Mouse (Mus musculus) MEL (cell line): Measurements from ENCODE around the gene Hnrnpf. TPM values are rescaled to one million over a fixed set of nuclear protein-coding genes. Genes with fewer than 3 reads are reported as not detected.

Source experiments
- DNase-seq: peaks from one replicate; pipeline ENCODE4 v3.0.0; 2011; ENCODE audit warnings: low read depth, low spot score
- H3K27ac ChIP-seq: 2 replicates; pipeline ENCODE4 v1.5.1; 2012; ENCODE audit warnings: low read depth, mild to moderate bottlenecking, control low read depth, low read length, moderate library complexity; ENCODE audit not compliant: control insufficient read depth
- H3K27me3 ChIP-seq, 2 experiments: fragments of 150-350 bp in 1 of 2; sonication (generic) in 1 of 2; 2 replicates each; pipeline ENCODE4 v1.6.1; 2012; ENCODE audit warnings: low read length in 2 of 2, mild to moderate bottlenecking in 2 of 2, improper control_type of control experiment in 1 of 2, moderate library complexity in 1 of 2; ENCODE audit not compliant: insufficient read depth in 2 of 2, control insufficient read depth in 1 of 2
- H3K36me3 ChIP-seq, 2 experiments: 2 replicates each; pipeline ENCODE4 v1.6.1; 2012 to 2014; ENCODE audit warnings: low read length in 2 of 2, improper control_type of control experiment in 1 of 2, inconsistent platforms in 1 of 2, mild to moderate bottlenecking in 1 of 2; ENCODE audit not compliant: insufficient read depth in 2 of 2, control insufficient read depth in 1 of 2
- H3K4me1 ChIP-seq, 2 experiments: fragments of 150-350 bp in 1 of 2; sonication (generic) in 1 of 2; 2 replicates each; pipeline ENCODE4 v1.6.1; 2012; ENCODE audit warnings: low read length in 2 of 2, improper control_type of control experiment in 1 of 2, mild to moderate bottlenecking in 1 of 2; ENCODE audit not compliant: insufficient read depth in 2 of 2, control insufficient read depth in 1 of 2
- H3K4me3 ChIP-seq, 2 experiments: fragments of 150-350 bp in 1 of 2; sonication (generic) in 1 of 2; 2 replicates each; pipeline ENCODE4 v1.5.1; 2012; ENCODE audit warnings: low read depth in 2 of 2, low read length in 2 of 2, mild to moderate bottlenecking in 2 of 2, moderate library complexity in 2 of 2, control low read depth in 1 of 2, improper control_type of control experiment in 1 of 2; ENCODE audit not compliant: control insufficient read depth in 1 of 2, insufficient read depth in 1 of 2
- H3K79me2 ChIP-seq: 2 replicates; pipeline ENCODE4 v1.6.1; 2012; ENCODE audit warnings: mild to moderate bottlenecking, low read length, moderate library complexity; ENCODE audit not compliant: control insufficient read depth, poor library complexity, insufficient read depth
- H3K9ac ChIP-seq: 2 replicates; pipeline ENCODE4 v1.6.1; 2012; ENCODE audit warnings: low read depth, mild to moderate bottlenecking, control low read depth, low read length, moderate library complexity; ENCODE audit not compliant: control insufficient read depth, poor library complexity, severe bottlenecking
- H3K9me3 ChIP-seq: fragments of 150-350 bp; sonication (generic); replicated peaks from 2 replicates; pipeline ENCODE4 v1.6.1; 2012; ENCODE audit warnings: mild to moderate bottlenecking, low read length, improper control_type of control experiment, moderate library complexity; ENCODE audit not compliant: insufficient read depth
- CHD2 ChIP-seq: IDR thresholded peaks from 2 replicates; pipeline ENCODE4 v1.6.1; 2011; ENCODE audit warnings: low read length, improper control_type of control experiment
- CTCF ChIP-seq, 3 experiments: IDR thresholded peaks in 2 of 3; conservative IDR thresholded peaks in 1 of 3; 2 replicates each; pipeline ENCODE4 v1.5.1; 2011 to 2012; ENCODE audit warnings: low read length in 3 of 3, low read depth in 2 of 3, mild to moderate bottlenecking in 2 of 3, improper control_type of control experiment in 1 of 3, inconsistent platforms in 1 of 3, mixed read lengths in 1 of 3, moderate library complexity in 1 of 3; ENCODE audit not compliant: control insufficient read depth in 1 of 3, insufficient read depth in 1 of 3, poor library complexity in 1 of 3, severe bottlenecking in 1 of 3
- GATA1 ChIP-seq: IDR thresholded peaks from 2 replicates; pipeline ENCODE4 v1.6.1; 2011; ENCODE audit warnings: low read depth, low read length, improper control_type of control experiment
- JUND ChIP-seq: IDR thresholded peaks from 2 replicates; pipeline ENCODE4 v1.6.1; 2011; ENCODE audit warnings: low read depth, mild to moderate bottlenecking, improper control_type of control experiment, low read length
- KAT2A ChIP-seq: conservative IDR thresholded peaks from 2 replicates; pipeline ENCODE4 v1.6.1; 2012; ENCODE audit warnings: low read depth, low read length, improper control_type of control experiment, inconsistent platforms
- MEF2A ChIP-seq: IDR thresholded peaks from 2 replicates; pipeline ENCODE4 v1.6.1; 2014; ENCODE audit warnings: low read depth, mild to moderate bottlenecking, inconsistent platforms, low read length, improper control_type of control experiment; ENCODE audit not compliant: poor library complexity, insufficient replicate concordance, severe bottlenecking; ENCODE audit errors: extremely low read depth
- MYB ChIP-seq: IDR thresholded peaks from 2 replicates; pipeline ENCODE4 v1.6.1; 2011; ENCODE audit warnings: mild to moderate bottlenecking, low read depth, low read length, improper control_type of control experiment
- NELFE ChIP-seq: IDR thresholded peaks from 2 replicates; pipeline ENCODE4 v1.6.1; 2011; ENCODE audit warnings: low read depth, low read length, improper control_type of control experiment
- POLR2A ChIP-seq, 2 experiments: IDR thresholded peaks; 2 replicates each; pipeline ENCODE4 v1.6.1; 2011 to 2012; ENCODE audit warnings: low read length in 2 of 2, mild to moderate bottlenecking in 2 of 2, control low read depth in 1 of 2, improper control_type of control experiment in 1 of 2, low read depth in 1 of 2, moderate library complexity in 1 of 2; ENCODE audit not compliant: control insufficient read depth in 1 of 2, insufficient read depth in 1 of 2, poor library complexity in 1 of 2
- RAD21 ChIP-seq: IDR thresholded peaks from 2 replicates; pipeline ENCODE4 v1.6.1; 2011; ENCODE audit warnings: mild to moderate bottlenecking, low read depth, low read length, improper control_type of control experiment
- RCOR1 ChIP-seq: IDR thresholded peaks from 2 replicates; pipeline ENCODE4 v1.6.1; 2012; ENCODE audit warnings: low read depth, mild to moderate bottlenecking, inconsistent platforms, low read length, improper control_type of control experiment
- SIN3A ChIP-seq: IDR thresholded peaks from 2 replicates; pipeline ENCODE4 v1.6.1; 2012; ENCODE audit warnings: low read length, improper control_type of control experiment, inconsistent platforms
- SMC3 ChIP-seq: IDR thresholded peaks from 2 replicates; pipeline ENCODE4 v1.6.1; 2011; ENCODE audit warnings: low read depth, low read length, improper control_type of control experiment
- TAL1 ChIP-seq: IDR thresholded peaks from 2 replicates; pipeline ENCODE4 v1.6.1; 2012; ENCODE audit warnings: mild to moderate bottlenecking, inconsistent platforms, low read length, moderate library complexity, mixed read lengths
- UBTF ChIP-seq: IDR thresholded peaks from 2 replicates; pipeline ENCODE4 v1.6.1; 2012; ENCODE audit warnings: low read depth, mild to moderate bottlenecking, inconsistent platforms, low read length, improper control_type of control experiment, moderate library complexity, borderline replicate concordance; ENCODE audit not compliant: insufficient read depth
- ZC3H11A ChIP-seq: IDR thresholded peaks from 2 replicates; pipeline ENCODE4 v1.6.1; 2012; ENCODE audit warnings: low read depth, mild to moderate bottlenecking, inconsistent platforms, low read length, improper control_type of control experiment
- ZMIZ1 ChIP-seq: IDR thresholded peaks from 2 replicates; pipeline ENCODE4 v1.6.1; 2012; ENCODE audit warnings: low read depth, mild to moderate bottlenecking, inconsistent platforms, low read length, improper control_type of control experiment, moderate library complexity
- ZNF384 ChIP-seq: IDR thresholded peaks from 2 replicates; pipeline ENCODE4 v1.6.1; 2012; ENCODE audit warnings: low read depth, mild to moderate bottlenecking, inconsistent platforms, low read length, improper control_type of control experiment
- polyA plus RNA-seq, 2 experiments: library from polyadenylated mRNA; stranded (reverse) in 1 of 2; unstranded in 1 of 2; fragments of >175 nt in 1 of 2; fragments of >200 nt in 1 of 2; gene quantifications; 2 replicates each; pipeline versions ENCODE4 v1.2.1 to v1.2.4; 2012; ENCODE audit warnings: low replicate concordance in 2 of 2, low read depth in 1 of 2; ENCODE audit not compliant: insufficient read length in 2 of 2, insufficient read depth in 1 of 2, missing spikeins in 1 of 2
- total RNA-seq: library from RNA; depleted of rRNA; stranded (reverse); fragments of 300-350 nt; gene quantifications from 2 replicates; pipeline ENCODE4 v1.2.3, GENCODE M21; 2012

Gene Hnrnpf
- total and polyA plus RNA-seq, 3 experiments: 722 to 2,287 (median 882) TPM

DNA sequence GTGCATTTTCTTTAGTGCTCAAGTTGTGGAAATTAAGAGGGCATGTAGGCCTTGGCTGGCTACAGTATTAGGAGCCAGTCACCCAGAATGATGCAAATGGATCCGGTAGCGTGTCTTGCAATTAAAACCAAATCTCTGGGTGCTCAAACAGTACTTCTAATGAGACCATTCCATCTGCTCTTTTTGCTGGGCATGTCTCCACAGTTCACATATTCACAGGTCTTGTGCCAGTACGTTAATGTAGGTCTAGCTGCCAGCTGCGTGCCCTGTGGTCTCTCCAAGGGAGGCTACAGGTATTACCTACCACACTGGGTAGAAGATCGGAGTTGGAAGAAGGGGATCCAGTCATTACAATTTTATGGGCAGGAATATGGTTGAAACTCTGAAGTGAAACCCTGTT lies 17.9 kb downstream of the Hnrnpf start:
- Histone ChIP-seq H3K27me3 (no peaks in the 10 kb centered on the region), H3K36me3 (peaks cover 46 to 73% of the 10 kb centered on the region in 2 experiments), H3K27ac (peak overlapping the region; percentile 99), H3K9ac (peak overlapping the region; percentile 97)
- DNase-seq: peak; percentile 44
- TF ChIP-seq SIN3A (0 out of 2 replicates have a peak, but pooled peaks have one; percentile 3), MEF2A (no peak), JUND (no peak)
- TF ChIP-seq, all 39 proteins: peak for 1
- Histone ChIP-seq H3K4me1 (peaks cover 21 to 23% of the 10 kb centered on the region in 2 experiments), H3K79me2 (peaks cover 72% of the 10 kb centered on the region), H3K9me3 (no peaks in the 10 kb centered on the region), H3K4me3 (peak overlapping the region; percentile 50 to 95)

DNA sequence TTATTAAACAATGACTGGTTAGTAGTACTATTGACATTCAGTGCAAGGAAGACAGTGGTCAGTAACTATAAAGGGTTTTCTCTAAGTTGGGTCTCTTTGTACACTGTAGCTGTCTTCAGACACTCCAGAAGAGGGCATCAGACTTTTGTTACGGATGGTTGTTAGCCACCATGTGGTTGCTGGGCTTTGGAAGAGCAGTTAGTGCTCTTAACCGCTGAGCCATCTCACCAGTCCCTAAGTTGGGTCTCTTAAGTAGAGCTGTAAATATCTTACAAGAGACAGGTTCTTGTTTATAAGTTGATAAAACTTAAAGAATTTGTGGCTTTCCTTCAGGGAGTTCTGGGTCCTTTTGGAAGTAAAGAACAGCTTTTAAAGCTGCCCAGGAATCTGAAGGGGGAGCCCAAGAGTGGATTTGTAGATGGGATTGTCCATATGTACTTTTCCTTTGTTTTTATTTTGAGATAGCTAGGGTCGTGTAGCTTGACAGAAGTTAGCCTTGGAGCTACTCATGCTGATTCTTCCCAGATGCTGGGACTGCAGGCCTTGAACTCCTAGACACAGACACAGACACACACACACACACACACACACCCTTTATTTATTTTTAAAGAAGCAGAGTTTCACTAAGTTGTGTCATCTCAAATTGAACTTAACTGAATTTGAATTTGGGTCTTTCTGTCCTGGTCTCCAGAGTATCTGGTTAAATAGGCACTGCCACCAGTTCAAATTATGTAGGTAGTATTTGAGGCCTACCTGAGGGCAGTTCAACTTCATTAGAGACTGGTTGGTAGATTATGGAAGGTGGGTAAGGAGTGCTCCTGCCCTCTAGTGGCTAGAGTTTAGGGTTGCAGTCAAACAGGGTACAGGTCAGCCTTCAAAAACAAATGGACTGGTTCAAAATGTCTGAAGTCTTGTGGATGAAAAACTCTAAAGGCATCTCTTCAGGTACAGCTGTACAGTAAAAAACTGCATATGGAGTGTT lies 20.8 kb downstream of the Hnrnpf start:
- DNase-seq: peak; percentile 74
- Histone ChIP-seq H3K9me3 (no peaks in the 10 kb centered on the region), H3K27me3 (no peaks in the 10 kb centered on the region), H3K36me3 (peaks cover 46 to 52% of the 10 kb centered on the region in 2 experiments), H3K9ac (no peak overlapping the region), H3K79me2 (peaks cover 47% of the 10 kb centered on the region), H3K4me1 (peaks cover 13% of the 10 kb centered on the region in 2 experiments; a peak in 2 of 4 replicates), H3K27ac (no peak overlapping the region), H3K4me3 (no peak overlapping the region)
- TF ChIP-seq KAT2A: no peak
- no peak for TF ChIP-seq NELFE
- TF ChIP-seq CHD2: no peak
- TF ChIP-seq POLR2A (IDR thresholded peaks at IDR 0.05; ENCODE audit: control insufficient read depth in 1 of 2, insufficient read depth in 1 of 2, low read depth in 1 of 2, low read length in 2 of 2, poor library complexity in 1 of 2): peak in 1 of 2 experiments; percentile 35; a peak in 2 of 4 replicates
- TF ChIP-seq UBTF: no peak
- no peak for TF ChIP-seq ZNF384
- no peak for TF ChIP-seq RCOR1
- no peak for TF ChIP-seq TAL1
- peak; percentile 50 for TF ChIP-seq RAD21
- TF ChIP-seq GATA1: no peak
- no peak for TF ChIP-seq MYB
- peak; percentile 52 for TF ChIP-seq SMC3
- 0 out of 2 replicates have a peak, but pooled peaks have one; percentile 9 for TF ChIP-seq SIN3A
- TF ChIP-seq ZC3H11A: peak; percentile 32; the same call in 1 of the 2 replicates
- TF ChIP-seq ZMIZ1: no peak
- peak; percentile 56 to 85 (median 74) for TF ChIP-seq CTCF (IDR thresholded peaks at IDR 0.05 in 2 of 3, conservative IDR thresholded peaks at IDR 0.05 in 1 of 3; ENCODE audit: control insufficient read depth in 1 of 3, insufficient read depth in 1 of 3, low read depth in 2 of 3, low read length in 3 of 3, poor library complexity in 1 of 3, severe bottlenecking in 1 of 3)
